Mouse (Mus musculus) left cerebral cortex, adult 2 months (tissue): ENCODE measurements at regions not wholly inside any gene's neighbourhood (a gene's known extent, or its start where the extent isn't known, plus 50 kb on each side); places are given as distances from the start of the nearest gene placed in this dataset.

Experiments
- DNase-seq, 2 experiments: peaks; one replicate each; pipeline ENCODE4 v3.0.0; 2021 to 2022; ENCODE audit warnings: low spot score in 2 of 2, mixed read lengths in 1 of 2; ENCODE audit errors: extremely low spot score in 1 of 2
- H3K27ac ChIP-seq: fragments of 200-600 bp; 2 replicates; pipeline ENCODE4 v1.8.1; 2022
- H3K4me3 ChIP-seq: fragments of 200-600 bp; 2 replicates; pipeline ENCODE4 v1.8.1; 2022
- CTCF ChIP-seq: fragments of 200-600 bp; IDR thresholded peaks from 2 replicates; pipeline ENCODE4 v1.8.1; 2022; ENCODE audit warnings: antibody characterized with exemption, mild to moderate bottlenecking, moderate library complexity
- intact Hi-C: fragments of 180-260 bp; cut with DNase I; formaldehyde crosslinking; loops from one replicate; pipeline ENCODE4 v1.15.1; 2025

DNA sequence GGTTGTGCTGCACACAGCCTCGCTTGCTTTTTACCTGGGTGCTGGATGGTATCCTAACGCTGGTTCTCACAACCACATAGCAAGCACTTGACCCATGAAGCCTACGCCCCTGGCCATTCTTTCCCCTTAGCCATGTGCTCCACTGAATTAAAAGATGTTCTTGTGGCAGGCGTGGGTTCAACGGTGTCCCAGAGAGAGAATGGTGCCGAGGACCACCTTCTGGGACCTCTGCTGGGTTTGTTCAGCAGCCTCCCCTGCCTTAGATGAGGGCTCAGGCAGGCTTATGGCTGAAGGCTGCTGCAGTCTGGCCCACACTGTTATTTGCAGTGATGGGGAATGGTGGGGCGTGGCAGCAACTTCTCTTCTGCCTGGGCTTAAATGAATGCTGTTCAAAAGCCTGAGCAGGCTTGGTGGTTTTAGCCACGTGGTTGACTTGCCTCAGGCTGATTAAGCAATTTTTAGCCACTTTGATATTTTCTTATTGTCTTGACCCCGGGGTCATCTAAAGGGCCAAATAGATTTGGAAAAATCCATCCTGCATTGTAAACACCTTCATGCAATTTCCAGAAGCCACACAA, 119.5 kb upstream of the Tbca start:
- DNase-seq, result no peak
- TF ChIP-seq CTCF, result no peak
- no peak overlapping the region for H3K4me3 ChIP-seq
- intact Hi-C loops, result no loop called here
- no peak overlapping the region for H3K27ac ChIP-seq

DNA sequence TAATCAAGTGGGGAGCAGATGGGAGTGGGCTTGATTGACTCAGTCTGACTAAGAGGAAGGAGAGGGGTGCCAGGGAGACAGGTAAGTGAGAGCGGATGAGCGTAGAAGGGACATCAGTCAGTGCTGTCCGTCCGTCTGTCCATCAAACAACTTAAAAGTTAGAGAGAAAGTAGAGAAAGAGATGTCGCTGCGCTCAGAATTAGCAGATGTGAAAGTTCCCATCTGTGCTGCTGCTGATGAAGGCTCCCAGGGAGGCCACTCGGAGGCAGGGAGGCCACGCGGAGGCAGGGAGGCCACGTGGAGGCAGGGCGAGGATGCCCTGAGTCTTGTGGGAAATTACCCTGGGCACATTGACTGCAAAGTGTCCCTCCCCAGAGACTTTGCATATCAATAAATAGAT, 118.4 kb upstream of the Tbca start:
- intact Hi-C loops, result no loop called here
- no peak for TF ChIP-seq CTCF
- DNase-seq, result no peak
- no peak overlapping the region for H3K4me3 ChIP-seq
- no peak overlapping the region for H3K27ac ChIP-seq

DNA sequence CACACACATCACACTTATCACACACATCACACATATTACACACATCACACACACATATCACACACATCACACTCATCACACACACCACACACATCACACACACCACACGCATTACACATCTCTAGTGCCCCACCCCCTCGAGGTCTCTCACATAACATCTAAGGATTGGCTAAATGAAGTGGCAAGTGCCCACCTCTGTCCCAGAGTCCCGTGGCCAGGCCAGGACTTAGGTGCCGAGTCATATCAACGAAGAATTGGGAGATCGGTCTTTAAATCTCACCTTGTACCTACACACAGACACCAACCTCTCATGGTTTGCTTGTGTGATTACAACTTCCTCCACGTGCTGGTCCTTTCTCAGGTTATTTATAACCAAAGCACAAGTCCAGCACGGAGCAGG, 117.7 kb upstream of the Tbca start:
- Histone ChIP-seq H3K27ac (no peak overlapping the region), H3K4me3 (no peak overlapping the region)
- TF ChIP-seq CTCF, result no peak
- intact Hi-C loops, result no loop called here
- DNase-seq, result no peak

DNA sequence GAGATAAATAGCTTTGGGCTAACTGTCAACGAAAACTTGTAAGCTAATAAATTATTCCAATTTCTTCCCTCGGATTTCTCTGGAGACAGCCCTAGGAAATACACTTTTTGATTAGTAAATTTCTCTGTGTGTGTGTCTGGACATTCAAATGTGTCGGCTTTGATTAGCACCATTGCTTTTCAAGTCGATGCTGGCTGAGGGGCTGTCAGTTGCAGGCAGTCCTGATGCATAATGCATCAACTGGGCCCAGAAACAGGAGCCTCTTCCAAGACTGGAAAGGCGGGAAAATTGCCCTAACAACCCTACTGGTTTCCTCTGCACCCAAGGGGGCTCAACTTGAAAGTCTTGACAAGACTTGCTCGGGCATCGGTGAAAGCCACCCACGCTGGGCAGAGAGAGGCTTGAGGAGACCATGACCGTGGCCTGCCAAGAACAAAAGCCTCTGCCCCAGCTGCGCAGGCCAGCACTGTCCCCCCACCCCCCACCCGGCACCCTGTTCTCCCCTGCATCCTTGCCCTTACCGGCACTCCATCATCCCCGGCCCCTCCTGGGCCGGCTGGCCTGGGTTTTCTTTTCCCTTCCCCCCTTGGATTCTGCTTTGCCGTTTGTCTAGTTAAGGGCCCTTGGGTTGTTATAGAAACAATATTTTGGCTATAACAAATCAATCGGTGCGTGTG, 108.1 kb upstream of the Tbca start:
- DNase-seq, result no peak
- no peak for TF ChIP-seq CTCF
- intact Hi-C loops, result no loop called here
- no peak overlapping the region for H3K4me3 ChIP-seq
- no peak overlapping the region for H3K27ac ChIP-seq

DNA sequence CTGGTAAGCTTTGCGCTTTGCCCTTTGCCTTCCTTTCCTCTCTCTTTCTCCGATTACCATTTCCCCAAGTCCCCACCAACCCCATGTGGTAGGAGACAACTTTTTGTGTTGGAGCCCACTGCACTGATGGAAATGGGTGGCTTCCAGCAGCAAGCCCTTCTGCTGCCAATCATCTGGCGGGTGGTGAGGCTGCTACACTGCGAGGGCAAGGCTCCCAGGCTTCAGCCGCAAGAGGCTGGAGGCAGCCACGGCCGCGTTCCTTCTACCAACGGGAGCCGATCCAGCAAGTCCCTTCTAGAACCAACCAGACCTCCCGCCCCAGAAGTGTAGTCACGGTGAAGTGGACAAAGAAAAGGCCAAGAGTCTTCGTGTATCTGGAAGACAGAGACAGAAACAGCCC, 107.1 kb upstream of the Tbca start:
- intact Hi-C loops, result no loop called here
- H3K27ac ChIP-seq, result no peak overlapping the region
- DNase-seq, result no peak
- no peak for TF ChIP-seq CTCF
- H3K4me3 ChIP-seq, result no peak overlapping the region

DNA sequence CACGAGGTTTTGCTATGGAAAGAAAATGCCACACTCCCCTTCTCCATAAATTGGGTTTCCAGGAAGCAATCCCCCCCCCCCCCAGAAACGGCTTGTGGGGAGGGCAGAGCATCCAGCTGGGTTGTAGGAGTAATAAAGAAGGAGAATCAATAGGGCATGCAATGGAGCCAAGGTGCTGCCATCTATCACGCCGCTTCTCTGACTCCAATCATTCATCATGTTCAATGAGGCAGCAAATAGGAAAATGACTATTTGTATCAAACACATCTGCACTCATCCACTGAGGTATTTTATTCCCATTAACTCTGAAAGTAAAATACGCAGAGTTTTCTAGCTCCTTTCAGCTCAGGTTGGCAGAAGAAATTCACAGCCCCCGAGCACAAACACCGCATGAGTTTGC, 103.5 kb upstream of the Tbca start:
- Histone ChIP-seq H3K4me3 (no peak overlapping the region), H3K27ac (no peak overlapping the region)
- DNase-seq, result no peak
- no peak for TF ChIP-seq CTCF
- intact Hi-C loops, result no loop called here

DNA sequence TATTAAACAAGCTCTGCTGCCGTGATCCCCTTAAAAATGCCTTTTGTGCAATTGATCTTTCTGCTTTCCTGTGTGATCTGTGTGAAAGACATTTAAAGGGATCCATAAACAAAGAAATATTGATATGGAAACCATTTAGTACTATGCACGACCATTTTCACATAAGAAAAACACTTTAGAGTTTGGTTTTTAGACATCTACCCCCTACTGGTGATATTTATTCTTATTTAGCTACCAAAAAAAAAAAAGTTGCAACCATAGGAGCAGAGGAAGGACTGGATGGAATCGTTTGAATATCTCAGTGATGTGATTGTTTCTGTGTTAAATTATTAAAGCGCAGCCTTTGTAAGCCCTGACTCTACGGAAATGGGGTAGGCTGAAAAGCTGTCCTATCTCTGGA, 101.4 kb upstream of the Tbca start:
- no peak for DNase-seq
- Histone ChIP-seq H3K27ac (no peak overlapping the region), H3K4me3 (no peak overlapping the region)
- TF ChIP-seq CTCF, result peak; percentile 20
- intact Hi-C loops, result no loop called here

DNA sequence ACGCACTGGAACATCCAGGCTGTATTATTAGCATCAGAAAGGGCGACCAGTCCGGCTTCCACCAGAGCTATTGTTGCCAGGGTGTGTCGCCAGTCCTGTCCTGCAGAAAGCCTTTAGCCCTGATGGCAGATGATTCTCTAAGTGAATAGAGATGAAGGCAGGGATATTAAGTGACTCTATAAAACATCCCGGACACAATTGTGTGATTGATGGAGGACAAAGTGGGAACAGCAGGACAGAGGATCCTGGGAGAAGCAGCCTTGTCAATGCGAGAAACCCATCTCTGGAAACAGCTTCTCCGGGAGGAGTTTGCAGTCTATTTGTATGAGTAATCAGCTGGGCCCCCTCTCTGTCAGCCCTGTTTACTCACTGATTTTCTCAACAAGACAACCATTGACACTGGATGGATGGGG, 82.1 kb upstream of the Tbca start:
- Histone ChIP-seq H3K27ac (no peak overlapping the region), H3K4me3 (no peak overlapping the region)
- intact Hi-C loops, result loop anchor here (5.0 kb wide), 1 partner anchor 166 kb away; no protein-coding TSS in a partner anchor
- TF ChIP-seq CTCF, result no peak
- DNase-seq, result no peak

DNA sequence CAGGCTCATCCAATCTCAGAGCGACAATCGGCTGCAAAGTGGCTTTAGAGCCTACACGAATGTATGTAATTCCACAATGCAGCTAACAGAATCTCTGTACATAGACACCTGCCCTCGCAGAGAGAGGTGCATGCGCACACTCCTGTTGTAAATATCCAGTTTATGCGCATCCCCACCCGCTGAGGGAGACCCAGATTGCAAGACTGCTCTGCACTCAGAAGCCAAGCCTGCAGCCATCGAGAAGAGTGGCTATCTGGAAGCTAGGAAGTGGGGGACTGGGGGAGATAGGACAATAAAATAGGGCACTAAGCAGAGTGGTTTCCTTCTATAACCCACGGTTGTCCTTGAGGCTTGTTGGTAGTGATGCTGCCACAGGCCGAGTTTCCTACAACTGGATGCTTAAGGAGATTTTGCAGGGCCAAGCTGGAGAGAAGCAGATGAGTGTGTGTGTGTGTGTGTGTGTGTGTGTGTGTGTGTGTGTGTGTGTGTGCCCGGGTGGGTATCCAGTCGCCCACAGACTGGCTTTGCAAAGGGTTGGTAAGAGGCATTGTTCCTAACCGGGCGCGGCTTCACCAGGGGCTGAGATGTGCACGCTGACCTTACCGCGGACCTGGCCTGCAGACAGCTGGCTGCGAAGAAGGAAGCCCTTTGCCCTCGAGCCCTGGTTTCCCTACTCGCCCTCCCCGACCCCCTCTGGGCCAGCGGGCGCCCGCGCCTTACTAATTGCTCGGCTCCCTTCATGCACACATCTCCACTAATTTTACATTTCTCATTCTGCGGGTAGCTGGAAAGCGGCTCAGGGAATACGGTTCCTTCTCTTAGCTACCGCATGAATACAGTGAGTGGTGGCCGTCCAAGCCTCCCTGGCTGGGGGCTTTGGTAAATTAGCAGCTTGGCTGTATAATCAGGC, 81.1 kb upstream of the Tbca start:
- Histone ChIP-seq H3K27ac (no peak overlapping the region), H3K4me3 (no peak overlapping the region)
- intact Hi-C loops, result loop anchor here (5.0 kb wide), 1 partner anchor 165 kb away; no protein-coding TSS in a partner anchor
- TF ChIP-seq CTCF, result no peak
- DNase-seq, result no peak

DNA sequence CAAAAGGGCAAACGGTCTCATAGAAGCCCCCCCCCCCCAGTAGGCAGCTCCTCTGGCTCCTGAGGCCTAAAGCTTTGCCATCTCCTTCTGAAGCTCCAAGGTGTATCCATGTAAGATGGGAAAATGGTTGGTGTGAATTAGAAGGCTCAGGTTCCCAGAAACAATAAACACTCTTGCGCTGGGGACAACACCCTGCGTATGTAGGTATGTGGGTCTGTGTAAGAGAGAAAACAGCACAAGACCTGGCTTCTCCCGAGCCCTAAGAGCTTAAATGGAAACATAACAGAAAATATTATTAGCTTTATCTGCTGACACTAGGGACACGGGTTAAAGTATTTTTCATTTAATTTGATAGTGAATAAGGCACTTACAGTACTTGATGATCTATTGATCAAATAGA, 79.9 kb upstream of the Tbca start:
- TF ChIP-seq CTCF, result no peak
- H3K27ac ChIP-seq, result no peak overlapping the region
- intact Hi-C loops, result loop anchor here (5.0 kb wide), 1 partner anchor 164 kb away; no protein-coding TSS in a partner anchor
- DNase-seq, result no peak
- H3K4me3 ChIP-seq, result no peak overlapping the region

DNA sequence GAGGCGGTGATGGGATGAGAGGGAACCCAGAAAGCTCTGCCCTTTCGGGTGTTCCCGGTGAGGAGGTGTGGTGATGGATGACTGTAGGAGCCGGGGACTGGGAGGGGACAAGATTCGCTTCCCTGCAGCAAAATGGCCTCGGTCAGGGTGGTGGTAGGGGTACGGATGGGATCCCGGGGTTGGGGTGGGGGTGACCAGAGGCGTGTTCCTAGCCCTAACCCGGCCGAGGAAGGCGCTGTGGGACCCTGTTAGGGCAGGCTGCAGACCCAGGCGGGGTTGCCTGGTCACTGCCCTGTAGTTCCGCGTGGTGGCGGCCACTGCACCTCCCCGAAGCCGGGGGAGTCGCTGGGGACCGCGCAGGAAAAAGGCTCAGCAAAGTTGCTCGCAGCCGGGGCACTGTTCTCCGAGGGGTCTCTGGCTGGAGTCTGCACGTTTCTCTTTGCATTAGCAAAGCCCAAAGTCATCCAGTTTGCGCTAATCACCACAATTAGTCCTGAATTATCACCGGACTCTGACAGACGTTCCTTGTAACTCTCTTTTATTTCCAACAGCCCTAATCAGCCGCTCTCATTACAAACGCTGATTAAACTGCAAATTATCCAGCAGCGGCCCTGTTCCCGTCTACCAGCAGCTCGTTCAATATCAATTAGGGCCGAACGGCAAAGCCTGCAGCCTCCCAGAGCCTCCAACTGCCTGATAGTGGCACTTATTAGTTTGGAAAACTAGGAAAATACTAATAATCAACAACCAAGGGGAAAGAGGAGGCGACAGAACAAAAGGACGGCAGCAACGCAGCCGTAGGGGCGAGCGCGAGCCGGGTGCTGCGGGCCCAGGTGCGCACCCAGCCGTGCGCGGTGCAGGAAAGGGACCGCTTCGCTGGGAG, 78.8 kb upstream of the Tbca start:
- intact Hi-C loops, result loop anchor here (5.0 kb wide), 1 partner anchor 162 kb away; no protein-coding TSS in a partner anchor
- H3K27ac ChIP-seq, result no peak overlapping the region

More for the DNA sequence above, 78.8 kb upstream of the Tbca start:
- no peak for DNase-seq
- TF ChIP-seq CTCF, result peak; percentile 24
- peak overlapping the region; percentile 11; the same call in 1 of the 2 replicates for H3K4me3 ChIP-seq
